Mouse (Mus musculus) kidney, postnatal 0 days (tissue): ENCODE results near the gene Ppp1r10. TPM values are rescaled to one million over a fixed set of nuclear protein-coding genes. Genes with fewer than 3 reads are reported as not detected.

Source experiments
- ATAC-seq: fragments of 200-750 bp; cut with Nextera tagmentation; replicated peaks from 2 replicates; pipeline ENCODE4 v1.8.0; 2017; ENCODE audit warnings: low read depth, moderate number of reproducible peaks, moderate TSS enrichment, moderate library complexity; ENCODE audit not compliant: low FRiP score
- DNase-seq: peaks from one replicate; pipeline ENCODE4 v3.0.0-alpha.2; 2016; ENCODE audit warnings: low spot score
- H3K27ac ChIP-seq: fragments of 300-500 bp; sonication (generic); 2 replicates; pipeline ENCODE4 v1.5.1; 2014; ENCODE audit warnings: mild to moderate bottlenecking
- H3K27me3 ChIP-seq: fragments of 300-500 bp; sonication (generic); 2 replicates; pipeline ENCODE4 v1.6.1; 2014; ENCODE audit warnings: low read length, mixed read lengths; ENCODE audit not compliant: insufficient read depth
- H3K36me3 ChIP-seq: fragments of 300-500 bp; sonication (generic); 2 replicates; pipeline ENCODE4 v1.6.1; 2014; ENCODE audit warnings: low read length, mixed read lengths; ENCODE audit not compliant: insufficient read depth
- H3K4me1 ChIP-seq: fragments of 300-500 bp; sonication (generic); replicated peaks from 2 replicates; pipeline ENCODE4 v1.6.1; 2014; ENCODE audit warnings: antibody characterized with exemption, low read length, mixed read lengths; ENCODE audit not compliant: insufficient read depth
- H3K4me2 ChIP-seq: fragments of 300-500 bp; sonication (generic); 2 replicates; pipeline ENCODE4 v1.6.1; 2014; ENCODE audit warnings: mild to moderate bottlenecking, low read length, moderate library complexity, mixed read lengths
- H3K4me3 ChIP-seq: fragments of 300-500 bp; sonication (generic); replicated peaks from 2 replicates; pipeline ENCODE4 v1.5.1; 2014; ENCODE audit warnings: low read depth, low read length
- H3K9ac ChIP-seq: fragments of 300-500 bp; sonication (generic); 2 replicates; pipeline ENCODE4 v1.6.1; 2014; ENCODE audit warnings: low read depth, low read length
- H3K9me3 ChIP-seq: fragments of 300-500 bp; sonication (generic); replicated peaks from 2 replicates; pipeline ENCODE4 v1.6.1; 2016; ENCODE audit warnings: low read length, inconsistent platforms, mixed read lengths
- CTCF ChIP-seq: IDR thresholded peaks from 2 replicates; pipeline ENCODE4 v1.5.1; 2016; ENCODE audit warnings: antibody characterized with exemption, low read depth, mild to moderate bottlenecking, moderate library complexity
- WGBS: fragments of 180-500 bp; shearing (Covaris S2); extraction: QIAGEN DNeasy Blood & Tissue Kit; methylation state at CpG from one replicate; pipeline ENCODE4 v1.1.7; 2014; 5-methylcytosine and 5-hydroxymethylcytosine counted together
- microRNA counts: library from miRNA; unstranded; fragments of <30 nt; microRNA quantifications from one replicate; lab custom pipeline; 2015
- microRNA-seq: library from miRNA; unstranded; fragments of <30 nt; microRNA quantifications from one replicate; pipeline ENCODE4, GENCODE M21; 2016
- polyA plus RNA-seq: library from polyadenylated mRNA; unstranded; fragments of >200 nt; fragmentation: Nextera tagmentation; extraction: Ambion mirVana; gene quantifications from 2 replicates; pipeline ENCODE4 v1.2.1, GENCODE M21; 2015

Ppp1r10 gene
- polyA plus RNA-seq, 1 experiment from 2014 or later: 28.8 TPM

GRCm38 (mm10) chr17:35980363-35980754, 64.1 kb downstream of the Ppp1r10 start:
- peak overlapping the region; percentile 95 for H3K4me3 ChIP-seq
- peak; percentile 48 for DNase-seq
- H3K9me3 ChIP-seq: no peaks in the 10 kb centered on the region
- no peak for TF ChIP-seq CTCF
- peak; percentile 26 for ATAC-seq
- peak overlapping the region; percentile 71 for H3K9ac ChIP-seq
- H3K36me3 ChIP-seq: peaks cover 20% of the 10 kb centered on the region
- H3K4me1 ChIP-seq: peaks cover 12% of the 10 kb centered on the region; the same call in 1 of the 2 replicates
- H3K27me3 ChIP-seq: no peaks in the 10 kb centered on the region
- peak overlapping the region; percentile 84 for H3K4me2 ChIP-seq
- 0% methylated on average over 29 of the region's 29 CpGs for WGBS
- H3K27ac ChIP-seq: peak overlapping the region; percentile 97

GRCm38 (mm10) chr17:35981776-35982175, 65.5 kb downstream of the Ppp1r10 start:
- Histone ChIP-seq H3K4me1 (peaks cover 12% of the 10 kb centered on the region; the same call in 1 of the 2 replicates), H3K27me3 (no peaks in the 10 kb centered on the region), H3K9ac (no peak overlapping the region), H3K4me3 (no peak overlapping the region), H3K36me3 (peaks cover 28% of the 10 kb centered on the region), H3K4me2 (no peak overlapping the region), H3K27ac (no peak overlapping the region), H3K9me3 (no peaks in the 10 kb centered on the region)
- ATAC-seq: no peak
- 95% methylated on average over 9 of the region's 9 CpGs for WGBS
- DNase-seq: no peak
- no peak for TF ChIP-seq CTCF

MicroRNA genes within 50 kb of the gene (microRNA counts, 519-probe panel; counts per million panel counts)
- microRNA mmu-miR-1894-3p (lab: Ali Mortazavi, UCI) (330 counts per million, percentile 68 among the panel's probes with 10 or more counts), microRNA mmu-miR-1894-5p (lab: Ali Mortazavi, UCI) (330 counts per million, percentile 68 among the panel's probes with 10 or more counts), microRNA mmu-miR-877 (lab: Ali Mortazavi, UCI) (330 counts per million, percentile 68 among the panel's probes with 10 or more counts)

Small RNA genes within 50 kb of the gene (microRNA-seq; reads per million reads assigned to microRNA genes)
- 1.4 reads per million for gene Gm28033
- gene Mir1894: not detected
- 33.9 reads per million, percentile 40 among the genes with 10 or more reads in this experiment for gene Mir877

Other genes with a start within 250 kb of the Ppp1r10 start
- gene Vars2, start 248.8 kb upstream of the Ppp1r10 start, polyA plus RNA-seq: 12.7 and 13.5 TPM in 2 replicates
- 35.6 and 36.5 TPM in 2 replicates for gene Gtf2h4, start 242.7 kb upstream of the Ppp1r10 start, polyA plus RNA-seq
- gene Ddr1, start 211.8 kb upstream of the Ppp1r10 start, polyA plus RNA-seq: 89.1 and 94.3 TPM in 2 replicates
- 83.6 and 93.1 TPM in 2 replicates for gene Ier3, start 94.8 kb upstream of the Ppp1r10 start, polyA plus RNA-seq
- 52.2 and 54.5 TPM in 2 replicates for gene Flot1, start 93.2 kb upstream of the Ppp1r10 start, polyA plus RNA-seq
- 503 and 575 TPM in 2 replicates for gene Tubb5, start 78.1 kb upstream of the Ppp1r10 start, polyA plus RNA-seq
- 5.4 and 5.6 TPM in 2 replicates for gene Mdc1, start 74.9 kb upstream of the Ppp1r10 start, polyA plus RNA-seq
- 36.9 and 44.6 TPM in 2 replicates for gene Nrm, start 55.1 kb upstream of the Ppp1r10 start, polyA plus RNA-seq
- 16.2 and 17.2 TPM in 2 replicates for gene Ppp1r18, start 50.8 kb upstream of the Ppp1r10 start, polyA plus RNA-seq
- 29.2 and 33.3 TPM in 2 replicates for gene Dhx16, start 36.6 kb upstream of the Ppp1r10 start, polyA plus RNA-seq
- 36.6 and 39.1 TPM in 2 replicates for gene 2310061I04Rik, start 19.0 kb upstream of the Ppp1r10 start, polyA plus RNA-seq
- 28.4 and 36.9 TPM in 2 replicates for gene Atat1, start 6.4 kb upstream of the Ppp1r10 start, polyA plus RNA-seq
- gene Mrps18b, start within 50 bp of the Ppp1r10 start, polyA plus RNA-seq: 88.4 and 94.7 TPM in 2 replicates
- 78.6 and 90.2 TPM in 2 replicates for gene Abcf1, start 53.3 kb downstream of the Ppp1r10 start, polyA plus RNA-seq
- gene Gnl1, start 63.4 kb downstream of the Ppp1r10 start, polyA plus RNA-seq: 38.2 and 43.7 TPM in 2 replicates
- gene Prr3, start 63.8 kb downstream of the Ppp1r10 start, polyA plus RNA-seq: 27.9 and 29.3 TPM in 2 replicates
- gene H2-T24, start 104.1 kb downstream of the Ppp1r10 start, polyA plus RNA-seq: 1.3 and 1.7 TPM in 2 replicates
- gene H2-T23, start 116.4 kb downstream of the Ppp1r10 start, polyA plus RNA-seq: 14.2 and 16.1 TPM in 2 replicates
- gene H2-T22, start 126.3 kb downstream of the Ppp1r10 start, polyA plus RNA-seq: 16.4 and 18.6 TPM in 2 replicates
- gene Gm6034, start 126.5 kb downstream of the Ppp1r10 start, polyA plus RNA-seq: not detected in 2 replicates
- gene Gm11127, start 141.9 kb downstream of the Ppp1r10 start, polyA plus RNA-seq: 0.13 and 0.22 TPM in 2 replicates
- gene Gm19684, start 205.2 kb downstream of the Ppp1r10 start, polyA plus RNA-seq: not detected in 2 replicates
- not detected in 2 replicates for gene Gm7030, start 213.0 kb downstream of the Ppp1r10 start, polyA plus RNA-seq